Mouse (Mus musculus) lung, embryonic 14.5 days (tissue): Measurements from ENCODE around the gene Acot7. TPM values are rescaled to one million over a fixed set of nuclear protein-coding genes. Genes with fewer than 3 reads are reported as not detected.

Source experiments
- ATAC-seq: fragments of 200-750 bp; cut with Nextera tagmentation; 2 replicates; pipeline ENCODE4 v1.8.0; 2017; ENCODE audit warnings: mild to moderate bottlenecking, moderate TSS enrichment, moderate library complexity; ENCODE audit not compliant: insufficient read depth
- DNase-seq: peaks from one replicate; pipeline ENCODE4 v3.0.0-alpha.2; 2015
- H3K27ac ChIP-seq: fragments of 300-500 bp; sonication (generic); 2 replicates; pipeline ENCODE4 v1.5.1; 2014; ENCODE audit warnings: low read depth, mild to moderate bottlenecking, moderate library complexity
- H3K27me3 ChIP-seq: fragments of 300-500 bp; sonication (generic); 2 replicates; pipeline ENCODE4 v1.6.1; 2014; ENCODE audit warnings: low read length, control low read depth; ENCODE audit not compliant: insufficient read depth
- H3K36me3 ChIP-seq: fragments of 300-500 bp; sonication (generic); 2 replicates; pipeline ENCODE4 v1.6.1; 2014; ENCODE audit warnings: control low read depth; ENCODE audit not compliant: insufficient read depth
- H3K4me1 ChIP-seq: fragments of 300-500 bp; sonication (generic); 2 replicates; pipeline ENCODE4 v1.6.1; 2014; ENCODE audit warnings: antibody characterized with exemption, control low read depth; ENCODE audit not compliant: insufficient read depth
- H3K4me2 ChIP-seq: fragments of 300-500 bp; sonication (generic); 2 replicates; pipeline ENCODE4 v1.6.1; 2014; ENCODE audit warnings: mild to moderate bottlenecking
- H3K4me3 ChIP-seq: fragments of 300-500 bp; sonication (generic); 2 replicates; pipeline ENCODE4 v1.5.1; 2014; ENCODE audit warnings: low read depth, low read length
- H3K9ac ChIP-seq: fragments of 300-500 bp; sonication (generic); 2 replicates; pipeline ENCODE4 v1.6.1; 2014
- H3K9me3 ChIP-seq: fragments of 300-500 bp; sonication (generic); 2 replicates; pipeline ENCODE4 v1.6.1; 2016; ENCODE audit warnings: low read depth, low read length, control low read depth
- CTCF ChIP-seq: IDR thresholded peaks from 2 replicates; pipeline ENCODE4 v1.5.1; 2016; ENCODE audit warnings: antibody characterized with exemption, low read depth
- WGBS: fragments of 180-500 bp; shearing (Covaris S2); extraction: QIAGEN DNeasy Blood & Tissue Kit; methylation state at CpG from one replicate; pipeline ENCODE4 v1.1.7; 2014; 5-methylcytosine and 5-hydroxymethylcytosine counted together
- polyA plus RNA-seq: library from polyadenylated mRNA; unstranded; fragments of >200 nt; fragmentation: Nextera tagmentation; extraction: Ambion mirVana; gene quantifications from 2 replicates; pipeline ENCODE4 v1.2.1, GENCODE M21; 2014

The Acot7 gene
- polyA plus RNA-seq, 1 experiment from 2014 or later, result 55.8 TPM

DNA sequence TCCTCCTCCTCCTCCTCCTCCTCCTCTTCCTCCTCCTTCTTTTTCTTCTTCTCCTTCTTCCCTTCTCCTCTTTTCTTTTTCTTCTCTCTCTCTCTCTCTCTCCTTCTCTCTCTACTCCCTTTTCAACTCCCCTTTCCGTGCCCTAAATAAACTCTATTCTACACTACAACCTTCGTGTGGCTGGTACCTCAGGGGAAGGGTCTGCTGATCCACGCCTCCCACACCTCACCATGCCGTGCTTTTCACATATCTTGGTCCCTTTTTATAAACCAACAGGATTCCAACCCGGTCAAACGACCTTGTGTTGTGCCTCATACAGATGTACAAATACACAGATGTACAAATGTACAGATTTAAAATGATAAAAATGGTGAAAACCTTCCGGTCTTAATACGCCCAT is 118.4 kb downstream of the Acot7 start:
- no peak for TF ChIP-seq CTCF
- WGBS, result 9% methylated on average over 8 of the region's 8 CpGs
- Histone ChIP-seq H3K4me3 (peak overlapping the region; percentile 95), H3K9me3 (no peaks in the 10 kb centered on the region), H3K9ac (peak overlapping the region; percentile 49; the same call in 1 of the 2 replicates), H3K27ac (no peak overlapping the region), H3K4me1 (peaks cover 8% of the 10 kb centered on the region), H3K4me2 (peak overlapping the region; percentile 73), H3K27me3 (peaks cover 16% of the 10 kb centered on the region), H3K36me3 (peaks cover 19% of the 10 kb centered on the region; the same call in 1 of the 2 replicates)
- no peak for ATAC-seq
- DNase-seq, result no peak

DNA sequence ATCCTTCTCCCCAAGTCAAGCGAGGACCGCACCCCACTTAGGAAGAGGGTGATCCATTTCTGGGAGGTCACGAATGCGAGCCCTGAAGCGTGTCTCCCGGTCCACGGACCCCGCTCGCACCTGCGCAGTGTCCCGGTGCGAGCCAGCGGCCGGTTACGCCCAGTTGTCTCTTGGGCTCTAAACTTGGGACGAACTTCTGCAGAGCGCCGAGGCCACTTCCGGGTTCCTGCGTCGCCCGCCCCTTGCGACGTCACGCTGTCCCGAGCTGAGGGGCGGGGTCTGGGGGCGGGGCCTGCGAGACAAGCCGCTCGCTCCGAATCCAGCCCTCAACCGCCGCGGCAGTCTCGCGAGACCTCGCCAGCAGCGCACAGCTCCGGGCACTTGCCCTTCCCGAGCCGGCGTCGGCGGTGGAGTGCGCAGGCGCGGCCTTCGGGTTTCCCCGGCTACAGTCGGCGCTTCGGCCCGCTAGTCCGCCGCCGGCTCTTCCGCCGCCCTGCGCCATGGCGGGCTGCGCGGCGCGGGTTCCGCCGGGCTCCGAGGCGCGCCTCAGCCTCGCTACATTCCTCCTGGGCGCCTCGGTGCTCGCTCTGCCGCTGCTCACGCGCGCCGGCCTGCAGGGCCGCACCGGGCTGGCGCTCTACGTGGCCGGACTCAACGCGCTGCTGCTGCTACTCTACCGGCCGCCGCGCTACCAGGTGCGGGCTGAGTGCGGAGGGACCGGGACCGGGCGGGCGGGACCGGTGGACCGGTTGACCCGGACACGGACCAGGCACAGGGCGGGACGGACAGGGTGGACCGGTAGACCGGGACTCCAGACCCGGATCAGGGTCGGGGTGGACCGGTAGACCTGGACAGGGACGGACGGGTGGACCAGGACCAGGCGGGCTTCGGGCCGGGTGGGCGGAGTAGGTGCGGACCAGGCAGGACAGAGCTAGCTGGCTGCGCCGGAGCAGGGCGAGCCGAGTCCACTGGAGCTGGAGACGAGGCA is 119.2 kb downstream of the Acot7 start, which contains the start of gene Icmt:
Gene Icmt, plus strand, starts transcription at position 354 of the 988 bp plus-strand sequence.
- H3K4me1 ChIP-seq, result peaks cover 8% of the 10 kb centered on the region
- under 1% methylated on average over 118 of the region's 119 CpGs for WGBS
- peak within 1 kb of the TSS; percentile 95 for H3K4me2 ChIP-seq
- ATAC-seq (peak; percentile 96), DNase-seq (peak; percentile 100)
- peak within 1 kb of the TSS; percentile 95 for H3K4me3 ChIP-seq
- TF ChIP-seq CTCF, result no peak; the same call in 1 of the 2 replicates
- H3K27ac ChIP-seq, result peak within 1 kb of the TSS; percentile 67; the same call in 1 of the 2 replicates
- no peaks in the 10 kb centered on the region for H3K9me3 ChIP-seq
- H3K9ac ChIP-seq, result peak within 1 kb of the TSS; percentile 93
- peaks cover 8% of the 10 kb centered on the region for H3K27me3 ChIP-seq
- peaks cover 26% of the 10 kb centered on the region; the same call in 1 of the 2 replicates for H3K36me3 ChIP-seq

DNA sequence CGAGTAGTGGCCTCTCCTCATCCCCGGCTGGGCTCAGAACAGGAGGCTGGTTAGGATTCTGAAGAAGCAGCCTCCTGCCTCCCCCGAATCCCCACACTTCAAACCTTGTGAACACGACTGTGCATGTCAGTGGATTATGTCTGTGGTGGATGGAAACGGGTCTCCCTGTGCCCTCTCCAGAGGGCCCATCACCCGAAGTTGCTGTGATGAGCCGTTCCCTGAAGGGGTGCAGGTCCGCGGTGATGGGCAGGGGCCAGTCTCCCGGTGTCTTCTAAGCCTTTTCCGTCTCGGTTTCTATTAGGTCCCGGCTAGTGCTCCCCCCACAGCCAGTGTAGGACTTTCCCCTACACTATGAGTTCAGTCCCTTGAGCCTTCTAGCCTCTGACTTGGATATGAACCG is 120.9 kb downstream of the Acot7 start:
- peak overlapping the region; percentile 95; the same call in 1 of the 2 replicates for H3K4me2 ChIP-seq
- H3K9ac ChIP-seq, result peak overlapping the region; percentile 93
- TF ChIP-seq CTCF, result no peak
- DNase-seq (no peak), ATAC-seq (no peak)
- H3K9me3 ChIP-seq, result no peaks in the 10 kb centered on the region
- 81% methylated on average over 14 of the region's 14 CpGs for WGBS
- H3K27ac ChIP-seq, result no peak overlapping the region
- no peak overlapping the region for H3K4me3 ChIP-seq
- no peaks in the 10 kb centered on the region for H3K27me3 ChIP-seq
- H3K36me3 ChIP-seq, result peaks cover 40% of the 10 kb centered on the region
- peaks cover 8% of the 10 kb centered on the region for H3K4me1 ChIP-seq

DNA sequence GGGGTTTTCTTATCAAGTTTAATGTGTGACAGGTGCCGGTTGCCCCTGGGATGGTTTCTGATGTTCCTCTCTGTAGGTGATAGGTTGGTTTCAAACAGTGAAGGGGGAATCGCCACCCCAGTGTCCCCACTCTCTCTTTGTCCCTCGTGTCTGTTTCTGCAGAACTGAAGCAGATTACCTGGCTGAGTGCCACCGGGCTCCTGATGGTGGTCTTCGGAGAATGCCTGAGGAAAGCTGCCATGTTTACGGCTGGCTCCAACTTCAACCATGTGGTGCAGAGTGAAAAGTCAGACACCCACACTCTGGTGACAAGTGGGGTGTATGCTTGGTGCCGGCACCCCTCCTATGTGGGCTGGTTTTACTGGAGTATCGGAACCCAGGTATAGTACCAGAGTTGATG is 122.4 kb downstream of the Acot7 start:
- Histone ChIP-seq H3K4me2 (no peak overlapping the region), H3K4me1 (peaks cover 8% of the 10 kb centered on the region), H3K9me3 (no peaks in the 10 kb centered on the region), H3K27me3 (no peaks in the 10 kb centered on the region), H3K9ac (no peak overlapping the region), H3K36me3 (peaks cover 55% of the 10 kb centered on the region), H3K27ac (no peak overlapping the region), H3K4me3 (no peak overlapping the region)
- ATAC-seq (no peak), DNase-seq (no peak)
- no peak for TF ChIP-seq CTCF
- 84% methylated on average over 8 of the region's 8 CpGs for WGBS

DNA sequence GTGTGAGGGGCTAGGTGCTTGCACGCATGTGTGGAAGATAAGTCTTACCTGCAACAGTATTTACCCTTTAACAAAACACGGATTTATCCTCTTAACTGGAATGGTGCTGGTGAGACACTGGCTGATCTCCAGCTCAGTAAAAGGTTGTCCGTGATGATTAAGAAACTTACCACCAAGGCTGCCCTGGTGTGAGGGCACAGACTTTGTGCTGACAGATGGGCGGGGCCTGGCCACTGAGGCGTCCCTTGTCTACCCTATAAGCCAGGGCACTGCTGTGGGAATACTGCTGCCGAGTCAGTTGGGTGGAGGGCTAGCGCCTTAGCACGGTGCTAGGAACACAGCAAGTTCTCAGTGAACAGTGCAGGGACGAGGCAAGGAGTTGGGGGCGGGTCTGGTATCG is 124.1 kb downstream of the Acot7 start:
- H3K27ac ChIP-seq, result no peak overlapping the region
- peaks cover 56% of the 10 kb centered on the region for H3K36me3 ChIP-seq
- no peak overlapping the region for H3K4me3 ChIP-seq
- peaks cover 8% of the 10 kb centered on the region for H3K4me1 ChIP-seq
- no peak overlapping the region for H3K9ac ChIP-seq
- H3K9me3 ChIP-seq, result no peaks in the 10 kb centered on the region
- DNase-seq, result no peak
- no peak for TF ChIP-seq CTCF
- no peak overlapping the region for H3K4me2 ChIP-seq
- H3K27me3 ChIP-seq, result no peaks in the 10 kb centered on the region
- WGBS, result 76% methylated on average over 11 of the region's 11 CpGs
- ATAC-seq, result no peak

DNA sequence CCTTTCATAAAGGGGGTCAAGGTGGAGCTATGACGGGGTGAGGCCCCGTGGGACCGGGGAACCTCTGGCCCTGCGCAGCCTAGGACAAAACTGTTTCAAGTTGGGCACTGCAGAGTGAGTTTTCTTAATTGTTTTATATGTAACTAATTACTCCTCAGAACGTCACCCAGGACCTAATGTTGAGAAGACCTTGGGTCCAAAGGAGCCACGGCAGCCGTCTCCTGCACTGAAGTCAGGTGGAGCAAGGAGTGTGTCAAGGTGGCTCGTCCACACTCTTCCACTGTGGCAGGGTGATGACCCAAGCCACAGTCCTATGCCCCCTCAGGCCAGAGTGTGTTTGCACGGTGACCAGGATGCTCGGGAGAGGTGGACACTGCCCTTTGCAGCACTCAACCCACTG is 125.2 kb downstream of the Acot7 start:
- Histone ChIP-seq H3K36me3 (peaks cover 56% of the 10 kb centered on the region), H3K27ac (no peak overlapping the region), H3K4me3 (no peak overlapping the region), H3K4me2 (no peak overlapping the region), H3K4me1 (peaks cover 4% of the 10 kb centered on the region; the same call in 1 of the 2 replicates), H3K9ac (no peak overlapping the region), H3K9me3 (no peaks in the 10 kb centered on the region), H3K27me3 (no peaks in the 10 kb centered on the region)
- DNase-seq (no peak), ATAC-seq (no peak)
- TF ChIP-seq CTCF, result no peak
- 88% methylated on average over 10 of the region's 10 CpGs for WGBS

DNA sequence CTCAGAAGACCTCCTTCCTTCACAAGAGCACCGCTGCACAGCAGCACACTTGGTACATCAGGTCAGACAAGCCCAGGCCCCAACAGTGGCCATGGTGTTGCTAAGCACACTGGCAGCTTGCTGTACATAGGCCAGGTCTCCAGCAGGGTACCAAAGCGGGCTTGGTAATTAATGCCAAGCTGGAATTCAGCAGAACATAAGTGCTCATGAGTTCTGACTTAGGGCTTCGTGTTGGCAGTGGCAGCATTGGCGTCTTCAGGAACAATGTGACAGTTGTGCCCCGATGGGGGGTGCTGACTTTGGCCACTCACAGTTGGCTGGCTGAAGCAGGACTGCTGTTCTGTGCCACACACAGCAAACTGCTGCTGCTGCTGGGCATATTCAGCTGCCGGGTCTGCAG is 126.8 kb downstream of the Acot7 start:
- Histone ChIP-seq H3K27ac (no peak overlapping the region), H3K36me3 (peaks cover 60% of the 10 kb centered on the region), H3K4me3 (no peak overlapping the region), H3K27me3 (no peaks in the 10 kb centered on the region), H3K9me3 (no peaks in the 10 kb centered on the region), H3K9ac (no peak overlapping the region), H3K4me2 (no peak overlapping the region), H3K4me1 (no peaks in the 10 kb centered on the region)
- no peak for DNase-seq
- TF ChIP-seq CTCF, result no peak
- no peak for ATAC-seq
- WGBS, result 90% methylated on average over 6 of the region's 6 CpGs
